Mouse (Mus musculus): ENCODE results near the gene Ermap.
A peak's percentile ranks its signal among the peaks of the same experiment; 100 is the strongest.

GRCm38 (mm10) chr4:119138171-119138570, 51.6 kb downstream of the Ermap start:
- no peak for TF ChIP-seq CTCF (IDR thresholded peaks at IDR 0.05; ENCODE audit: extremely low read depth, insufficient read depth, low read length)
- TF ChIP-seq POLR2A (IDR thresholded peaks at IDR 0.05; ENCODE audit: extremely low read depth, insufficient read depth, low read length) = peak; percentile 66; the same call in 1 of the 2 replicates

All from cortical plate, adult 2 months (tissue).